Comparison of ENCODE assay signal across 22 mouse cellular contexts in the genomic region with DNA sequence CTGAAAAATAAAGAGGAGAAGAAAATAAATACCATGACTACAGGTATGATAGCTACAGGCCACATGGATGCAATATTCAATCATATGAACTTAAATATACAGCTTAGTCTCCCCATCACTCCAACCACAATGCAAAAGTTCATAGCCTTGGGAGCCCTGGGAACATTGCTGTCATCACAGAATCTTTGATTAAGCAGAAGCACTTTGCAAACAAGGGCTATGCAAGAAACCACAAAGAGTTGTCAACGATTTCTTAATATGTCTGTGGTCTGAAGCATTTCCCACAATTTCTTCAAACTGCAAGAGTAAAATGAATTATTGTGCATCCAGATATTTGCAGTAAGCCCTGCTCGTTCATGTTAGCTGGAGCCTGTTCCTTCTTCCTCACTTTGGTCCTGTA. TPM values are rescaled to one million over a fixed set of nuclear protein-coding genes. Genes with fewer than 3 reads are reported as not detected.
A peak's percentile ranks its signal among the peaks of the same experiment; 100 is the strongest.
DNase-seq lines count a peak whose midpoint lies in the region; ATAC-seq lines count a peak whose summit lies in the region.
"Had no signal": no experiment of that assay in that cellular context is flagged by ENCODE, and none has a peak within 500 bp of the region (broad histone marks: within the 10 kb centered on the region; RNA-seq: fewer than 3 reads in every experiment).

No protein-coding gene starts in this region.

- no peaks in the 10 kb centered on the region for H3K36me3 ChIP-seq in midbrain, embryonic 13.5 days
- H3K36me3 ChIP-seq: embryonic facial prominence, embryonic 10.5 days; G1E; heart, embryonic 10.5 days; hindbrain, embryonic 13.5 days had no signal

- no peak overlapping the region for H3K4me2 ChIP-seq in midbrain, embryonic 13.5 days (replicated peaks)
- H3K4me2 ChIP-seq: hindbrain, embryonic 13.5 days had no signal

- H3K9ac ChIP-seq in midbrain, embryonic 13.5 days (replicated peaks), result no peak overlapping the region
- H3K9ac ChIP-seq: hindbrain, embryonic 13.5 days had no signal

- H3K27me3 ChIP-seq in midbrain, embryonic 13.5 days, result peaks cover 12% of the 10 kb centered on the region

- ATAC-seq in common myeloid progenitor, adult 5-6 weeks (replicated peaks; ENCODE audit: low read depth, poor library complexity, severe bottlenecking), result peak; percentile 24
- ATAC-seq in midbrain, embryonic 13.5 days, result no peak
- ATAC-seq: forebrain, embryonic 14.5 days; hindbrain, postnatal 0 days had no signal

- WGBS in midbrain, embryonic 13.5 days, result 78% methylated on average over 2 of the region's 2 CpGs

- peak; percentile 70 for DNase-seq in 416B (ENCODE audit: low read depth)
- peak; percentile 70 for DNase-seq in CD4-positive helper T cell, adult 2 months (ENCODE audit: low read depth, low spot score)
- peak; percentile 68 for DNase-seq in naive thymus-derived CD4-positive, alpha-beta T cell, adult 2 months (ENCODE audit: low read depth)
- no peak for DNase-seq in ovary, postnatal 14 days (ENCODE audit: low spot score)
- no peak for DNase-seq in adrenal gland, adult 2 months
- DNase-seq: adrenal gland, postnatal 14 days; cerebellum, adult 18-20 months; cerebellum, adult 9-11 months; cerebellum, postnatal 36 days; gastrocnemius, postnatal 36 days had no signal

- H3K4me3 ChIP-seq in midbrain, embryonic 13.5 days (replicated peaks), result no peak overlapping the region
- H3K4me3 ChIP-seq: embryonic facial prominence, embryonic 10.5 days; heart, embryonic 10.5 days; hindbrain, embryonic 13.5 days had no signal

- H3K9me3 ChIP-seq in midbrain, embryonic 13.5 days, result no peaks in the 10 kb centered on the region
- H3K9me3 ChIP-seq: embryonic facial prominence, embryonic 10.5 days; G1E; heart, embryonic 10.5 days; hindbrain, embryonic 13.5 days had no signal

- no peak overlapping the region for H3K27ac ChIP-seq in midbrain, embryonic 13.5 days
- H3K27ac ChIP-seq: embryonic facial prominence, embryonic 10.5 days; heart, embryonic 10.5 days; hindbrain, embryonic 13.5 days; hindbrain, postnatal 0 days had no signal

- no peaks in the 10 kb centered on the region for H3K4me1 ChIP-seq in midbrain, embryonic 13.5 days (replicated peaks)

RNA-seq across cellular contexts. Expression of gene Gimap1, which starts 1.8 kb away (rescaled TPM):
- total RNA-seq in common myeloid progenitor, adult 5-6 weeks (2017), result 38.7 and 51.3 TPM in 2 replicates
- total RNA-seq in adrenal gland, adult 2 months (2021), result 10 to 100 TPM in 1 of 2 experiments, 1 to 10 TPM in 1; 7.9 to 12.0 TPM
- 6.5 and 8.2 TPM in 2 replicates for polyA plus RNA-seq in adrenal gland, adult 2 months (2012; rRNA removed)
- 3.0 and 5.2 TPM in 2 replicates for polyA plus RNA-seq in midbrain, embryonic 13.5 days (2015; fragmentation: Nextera tagmentation; extraction: Ambion mirVana)
- total RNA-seq: G1E had no signal
- polyA plus RNA-seq: G1E had no signal

RNA-seq across cellular contexts. Expression of gene Gimap5, which starts 8.9 kb away (rescaled TPM):
- 6.6 and 7.3 TPM in 2 replicates for total RNA-seq in common myeloid progenitor, adult 5-6 weeks (2017)
- total RNA-seq in adrenal gland, adult 2 months (2021), result 10 to 100 TPM; 10.5 to 17.1 TPM
- polyA plus RNA-seq in adrenal gland, adult 2 months (2012; rRNA removed), result 10.9 and 14.7 TPM in 2 replicates
- polyA plus RNA-seq in midbrain, embryonic 13.5 days (2015; fragmentation: Nextera tagmentation; extraction: Ambion mirVana), result 0.94 and 0.98 TPM in 2 replicates
- polyA plus RNA-seq: G1E had no signal

RNA-seq across cellular contexts. Expression of gene Gimap7, which starts 18.6 kb away (rescaled TPM):
- total RNA-seq in common myeloid progenitor, adult 5-6 weeks (2017), result 3.4 and 4.9 TPM in 2 replicates
- under 1 TPM; 0.37 to 0.66 TPM for total RNA-seq in adrenal gland, adult 2 months (2021)
- 0.08 TPM in 1 of 2 replicates, not detected in the other for polyA plus RNA-seq in adrenal gland, adult 2 months (2012; rRNA removed)
- not detected in 2 replicates for polyA plus RNA-seq in midbrain, embryonic 13.5 days (2015; fragmentation: Nextera tagmentation; extraction: Ambion mirVana)
- total RNA-seq: gastrocnemius, adult 8-10 months; gastrocnemius, postnatal 36 days; heart, postnatal 10 days; hindbrain, postnatal 0 days had no signal
- polyA plus RNA-seq: embryonic facial prominence, embryonic 10.5 days; embryonic facial prominence, embryonic 14.5 days; forebrain, embryonic 14.5 days; G1E; heart, embryonic 10.5 days; heart, embryonic 14.5 days; hindbrain, embryonic 13.5 days; hindbrain, postnatal 0 days had no signal

RNA-seq across cellular contexts. Expression of gene Gm28053, which starts 18.6 kb away (rescaled TPM):
- total RNA-seq in common myeloid progenitor, adult 5-6 weeks (2017), result 35.9 and 66.8 TPM in 2 replicates
- total RNA-seq in adrenal gland, adult 2 months (2021), result 10 to 100 TPM in 1 of 2 experiments, 1 to 10 TPM in 1; 6.9 to 11.5 TPM
- polyA plus RNA-seq in adrenal gland, adult 2 months (2012; rRNA removed), result not detected in 2 replicates
- not detected in 2 replicates for polyA plus RNA-seq in midbrain, embryonic 13.5 days (2015; fragmentation: Nextera tagmentation; extraction: Ambion mirVana)
- total RNA-seq: G1E; gastrocnemius, postnatal 36 days; hindbrain, postnatal 0 days had no signal
- polyA plus RNA-seq: embryonic facial prominence, embryonic 10.5 days; embryonic facial prominence, embryonic 14.5 days; forebrain, embryonic 14.5 days; G1E; hindbrain, embryonic 13.5 days; hindbrain, postnatal 0 days had no signal

RNA-seq across cellular contexts. Expression of gene Gimap6, which starts 29.0 kb away (rescaled TPM):
- total RNA-seq in common myeloid progenitor, adult 5-6 weeks (2017), result 81.8 and 82.1 TPM in 2 replicates
- 10 to 100 TPM; 50.7 to 66.4 TPM for total RNA-seq in adrenal gland, adult 2 months (2021)
- 4.5 and 4.9 TPM in 2 replicates for polyA plus RNA-seq in adrenal gland, adult 2 months (2012; rRNA removed)
- 5.4 and 7.0 TPM in 2 replicates for polyA plus RNA-seq in midbrain, embryonic 13.5 days (2015; fragmentation: Nextera tagmentation; extraction: Ambion mirVana)

Comparison
In these comparisons a context has a peak if more than half of its experiments do, and no peak if none do; other contexts are left out.
1. DNase-seq: peak in 416B (single experiment), CD4-positive helper T cell, adult 2 months (single experiment) and naive thymus-derived CD4-positive, alpha-beta T cell, adult 2 months (single experiment); none in ovary, postnatal 14 days (single experiment) and adrenal gland, adult 2 months (single experiment).